Mouse (Mus musculus): ENCODE measurements around the gene Myocd.
A peak's percentile ranks its signal among the peaks of the same experiment; 100 is the strongest.

Gene Myocd

GRCm38 (mm10) chr11:65137145-65137652 is 132.6 kb downstream of the Myocd start:
- DNase-seq, result no peak

- DNase-seq, result peak; percentile 48
Measured at GRCm38 (mm10) chr11:65135251-65135739, 134.5 kb downstream of the Myocd start.

- DNase-seq, result no peak
Measured at GRCm38 (mm10) chr11:65133661-65134060, 136.1 kb downstream of the Myocd start.

GRCm38 (mm10) chr11:65129110-65129509 is 140.7 kb downstream of the Myocd start:
- DNase-seq, result no peak

GRCm38 (mm10) chr11:65128666-65129065 is 141.1 kb downstream of the Myocd start:
- DNase-seq, result no peak

GRCm38 (mm10) chr11:65126566-65126965 is 143.2 kb downstream of the Myocd start:
- DNase-seq, result peak; percentile 49

All from layer of hippocampus, adult 9-11 months (tissue).